Mouse (Mus musculus) heart, adult 2 months (tissue): ENCODE measurements around the gene Ppp4r3a.

Experiments
- CTCF ChIP-seq: fragments of 200-600 bp; IDR thresholded peaks from 2 replicates; pipeline ENCODE4 v1.8.1; 2022; ENCODE audit warnings: antibody characterized with exemption, mild to moderate bottlenecking, moderate library complexity
- EP300 ChIP-seq: fragments of 200-500 bp; IDR thresholded peaks from 2 replicates; pipeline ENCODE4 v1.6.1; 2011; ENCODE audit warnings: low read depth, low read length, control low read depth; ENCODE audit not compliant: insufficient read depth
- POLR2A ChIP-seq: fragments of 200-500 bp; IDR thresholded peaks from 2 replicates; pipeline ENCODE4 v1.6.1; 2011; ENCODE audit warnings: mild to moderate bottlenecking, low read depth, low read length, control low read depth; ENCODE audit not compliant: insufficient read depth

GRCm38 (mm10) chr12:101082296-101083075 lies 1.0 kb downstream of the Ppp4r3a start:
- TF ChIP-seq EP300 = no peak
- no peak for TF ChIP-seq POLR2A
- TF ChIP-seq CTCF = no peak
